In genomic region chr15:96768301-96768993, GRCm38 (mm10) we compare ENCODE assay signal across 10 mouse cellular contexts.
DNase-seq lines count a peak whose midpoint lies in the region; ATAC-seq and TF ChIP-seq lines count a peak whose summit lies in the region.
"Had no signal": no experiment of that assay in that cellular context is flagged by ENCODE, and none has a peak within 500 bp of the region (broad histone marks: within the 10 kb centered on the region; RNA-seq: fewer than 3 reads in every experiment).

No protein-coding gene starts in this region.

- 66% methylated on average over 17 of the region's 19 CpGs for WGBS in embryonic facial prominence, embryonic 14.5 days
- WGBS in intestine, postnatal 0 days: 67% methylated on average over 19 of the region's 19 CpGs
- 82% methylated on average over 19 of the region's 19 CpGs for WGBS in forebrain, embryonic 13.5 days

- H3K9ac ChIP-seq in embryonic facial prominence, embryonic 14.5 days (ENCODE audit: low read depth, low read length): no peak overlapping the region
- H3K9ac ChIP-seq in intestine, postnatal 0 days (ENCODE audit: low read depth, low read length): no peak overlapping the region
- H3K9ac ChIP-seq in forebrain, embryonic 13.5 days: no peak overlapping the region

- H3K36me3 ChIP-seq in embryonic facial prominence, embryonic 14.5 days (ENCODE audit: control insufficient read depth, insufficient read depth, low read length): no peaks in the 10 kb centered on the region
- H3K36me3 ChIP-seq in intestine, postnatal 0 days (ENCODE audit: control insufficient read depth, insufficient read depth): no peaks in the 10 kb centered on the region
- H3K36me3 ChIP-seq in forebrain, embryonic 13.5 days (ENCODE audit: poor library complexity, severe bottlenecking): no peaks in the 10 kb centered on the region

- peaks cover 13% of the 10 kb centered on the region; the same call in 1 of the 2 replicates for H3K4me1 ChIP-seq in embryonic facial prominence, embryonic 14.5 days (ENCODE audit: control insufficient read depth, insufficient read depth, low read length)
- no peaks in the 10 kb centered on the region for H3K4me1 ChIP-seq in intestine, postnatal 0 days (replicated peaks; ENCODE audit: control insufficient read depth, insufficient read depth, low read length)
- no peaks in the 10 kb centered on the region for H3K4me1 ChIP-seq in forebrain, embryonic 13.5 days

- H3K27ac ChIP-seq in gastrocnemius, adult 2 months: peak overlapping the region; percentile 20; the same call in 1 of the 2 replicates
- peak overlapping the region; percentile 72 for H3K27ac ChIP-seq in embryonic facial prominence, embryonic 14.5 days (replicated peaks; ENCODE audit: low read depth, low read length)
- no peak overlapping the region for H3K27ac ChIP-seq in intestine, postnatal 0 days (ENCODE audit: low read depth, low read length)
- H3K27ac ChIP-seq in forebrain, embryonic 13.5 days: no peak overlapping the region

- no peak for TF ChIP-seq CTCF in gastrocnemius, adult 2 months (IDR thresholded peaks at IDR 0.05)
- TF ChIP-seq CTCF in intestine, postnatal 0 days (IDR thresholded peaks at IDR 0.05; ENCODE audit: low read depth): no peak

- peak; percentile 57; the same call in 1 of the 2 replicates for ATAC-seq in embryonic facial prominence, embryonic 14.5 days (ENCODE audit: low read depth)
- peak; percentile 77 for ATAC-seq in intestine, postnatal 0 days
- no peak for ATAC-seq in erythroid progenitor cell, adult 5-6 weeks (replicated peaks; ENCODE audit: low FRiP score, poor library complexity, severe bottlenecking)
- ATAC-seq in forebrain, embryonic 13.5 days: no peak

- no peak overlapping the region for H3K4me3 ChIP-seq in gastrocnemius, adult 2 months
- H3K4me3 ChIP-seq in embryonic facial prominence, embryonic 14.5 days (ENCODE audit: low read depth, low read length): no peak overlapping the region
- no peak overlapping the region for H3K4me3 ChIP-seq in intestine, postnatal 0 days (ENCODE audit: low read depth, low read length)
- H3K4me3 ChIP-seq in forebrain, embryonic 13.5 days: no peak overlapping the region
- H3K4me3 ChIP-seq: megakaryocyte, embryonic 14.5 days had no signal

- no peaks in the 10 kb centered on the region for H3K27me3 ChIP-seq in embryonic facial prominence, embryonic 14.5 days (replicated peaks; ENCODE audit: control insufficient read depth, insufficient read depth, low read length)
- no peaks in the 10 kb centered on the region for H3K27me3 ChIP-seq in intestine, postnatal 0 days (replicated peaks; ENCODE audit: control insufficient read depth, insufficient read depth, low read length)
- H3K27me3 ChIP-seq in forebrain, embryonic 13.5 days: no peaks in the 10 kb centered on the region

- H3K9me3 ChIP-seq in embryonic facial prominence, embryonic 14.5 days (ENCODE audit: control insufficient read depth, low read length): no peaks in the 10 kb centered on the region
- no peaks in the 10 kb centered on the region for H3K9me3 ChIP-seq in intestine, postnatal 0 days (ENCODE audit: control insufficient read depth)
- H3K9me3 ChIP-seq in forebrain, embryonic 13.5 days (replicated peaks): no peaks in the 10 kb centered on the region

- intact Hi-C loops in gastrocnemius, adult 2 months (cut with DNase I): no loop called here

- DNase-seq in gastrocnemius, adult 2 months: no peak
- no peak for DNase-seq in gastrocnemius, adult 8-10 months (ENCODE audit: low spot score in 2 of 2)
- peak; percentile 11 for DNase-seq in 3134 (ENCODE audit: extremely low read depth, insufficient read length, low spot score)
- peak; percentile 62 for DNase-seq in embryonic facial prominence, embryonic 14.5 days (ENCODE audit: low spot score)
- no peak for DNase-seq in thymus, adult 18-20 months
- DNase-seq: cerebellum, adult 8-10 months had no signal

- no peak overlapping the region for H3K4me2 ChIP-seq in embryonic facial prominence, embryonic 14.5 days (ENCODE audit: low read depth, low read length)
- no peak overlapping the region for H3K4me2 ChIP-seq in intestine, postnatal 0 days (replicated peaks; ENCODE audit: low read depth)
- H3K4me2 ChIP-seq in forebrain, embryonic 13.5 days: no peak overlapping the region

Comparison
In these comparisons a context has a peak if more than half of its experiments do, and no peak if none do; other contexts are left out.
1. DNase-seq: peak in 3134 (single experiment) and embryonic facial prominence, embryonic 14.5 days (single experiment); none in gastrocnemius, adult 2 months (single experiment), gastrocnemius, adult 8-10 months (0 of 2) and thymus, adult 18-20 months (0 of 2).
2. H3K27ac ChIP-seq: peak in gastrocnemius, adult 2 months (single experiment) and embryonic facial prominence, embryonic 14.5 days (single experiment); none in intestine, postnatal 0 days (single experiment) and forebrain, embryonic 13.5 days (single experiment).
3. ATAC-seq: peak in embryonic facial prominence, embryonic 14.5 days (single experiment) and intestine, postnatal 0 days (single experiment); none in erythroid progenitor cell, adult 5-6 weeks (single experiment) and forebrain, embryonic 13.5 days (single experiment).